Mouse (Mus musculus) gastrocnemius, postnatal 10 days (tissue): ENCODE results near the gene Uba1. TPM values are rescaled to one million over a fixed set of nuclear protein-coding genes. Genes with fewer than 3 reads are reported as not detected.

Source experiments
- DNase-seq: peaks from one replicate; pipeline ENCODE4 v3.0.0; 2021; ENCODE audit warnings: mixed read lengths
- long read RNA-seq, 2 experiments: library from polyadenylated mRNA; stranded (forward); transcript quantifications; one replicate each; pipeline ENCODE4 v2.0.0; 2021
- total RNA-seq, 2 experiments: library from RNA; stranded (reverse); gene quantifications; 2 replicates each; pipeline ENCODE4 v1.2.3; 2021

The Uba1 gene
- total RNA-seq = 100 to 1,000 TPM; 168 to 175 TPM
- long read RNA-seq, experiment 1, full-length matches to known transcripts = 228 of 279 reads
- long read RNA-seq, experiment 1, partial matches to known transcripts = 37 of 279 reads
- long read RNA-seq, experiment 1, other reads (novel, unspliced or antisense) = 14 of 279 reads
- long read RNA-seq, experiment 2, full-length matches to known transcripts = 171 of 218 reads
- long read RNA-seq, experiment 2, partial matches to known transcripts = 27 of 218 reads
- long read RNA-seq, experiment 2, other reads (novel, unspliced or antisense) = 20 of 218 reads

DNA sequence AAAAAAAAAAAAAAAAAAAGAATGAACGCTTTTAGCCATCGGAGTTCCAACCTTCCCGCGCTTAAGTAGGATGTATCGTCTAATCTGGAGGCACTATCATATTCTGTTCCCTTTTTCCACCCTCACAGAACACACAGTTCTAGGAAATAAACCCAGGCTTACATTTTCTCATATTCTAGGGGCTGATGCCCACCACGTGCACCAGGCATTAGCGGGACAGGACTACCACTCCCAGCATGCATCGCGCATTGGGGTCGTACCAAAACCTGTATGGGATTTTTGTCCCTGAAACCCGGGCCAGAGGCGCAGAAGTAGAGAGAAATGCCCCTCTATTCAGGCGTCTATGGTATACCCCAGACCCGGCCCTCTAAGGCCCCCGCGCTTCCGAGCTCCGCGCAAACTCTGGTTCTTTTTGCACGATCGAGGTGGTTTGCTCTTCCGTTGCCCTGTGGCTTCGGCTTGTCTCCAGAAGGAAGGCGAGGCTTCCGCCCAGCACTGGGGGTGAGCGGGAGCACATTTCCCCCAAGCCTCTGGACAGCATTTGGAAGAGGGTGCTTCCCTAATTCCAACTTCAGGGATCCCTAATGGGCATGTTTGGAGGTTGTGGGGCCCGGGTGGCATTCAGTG, at the start of gene Uba1:
TSS of gene Uba1 (plus strand) at position 301 of the 627 bp plus-strand sequence.
- DNase-seq = peak; percentile 61

DNA sequence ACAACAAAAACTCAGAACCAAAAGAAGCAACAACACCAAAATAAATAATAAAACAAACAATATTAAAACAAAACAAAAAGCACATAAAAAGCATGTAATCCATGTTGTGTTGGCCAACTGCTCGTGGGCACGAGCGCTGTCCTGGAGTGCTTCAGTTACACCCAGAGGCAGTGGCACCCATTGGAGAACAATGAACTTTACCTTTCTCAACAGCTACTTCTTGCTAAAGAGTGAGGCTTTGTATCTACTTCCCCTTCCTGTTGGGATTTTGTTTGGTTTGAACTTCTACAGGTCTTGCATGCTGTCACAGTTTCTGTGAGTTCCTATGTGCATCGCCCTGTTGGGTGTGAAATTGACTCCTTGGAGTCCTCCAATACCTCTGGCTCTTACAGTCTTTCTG, 49.6 kb upstream of the Uba1 start:
- no peak for DNase-seq

DNA sequence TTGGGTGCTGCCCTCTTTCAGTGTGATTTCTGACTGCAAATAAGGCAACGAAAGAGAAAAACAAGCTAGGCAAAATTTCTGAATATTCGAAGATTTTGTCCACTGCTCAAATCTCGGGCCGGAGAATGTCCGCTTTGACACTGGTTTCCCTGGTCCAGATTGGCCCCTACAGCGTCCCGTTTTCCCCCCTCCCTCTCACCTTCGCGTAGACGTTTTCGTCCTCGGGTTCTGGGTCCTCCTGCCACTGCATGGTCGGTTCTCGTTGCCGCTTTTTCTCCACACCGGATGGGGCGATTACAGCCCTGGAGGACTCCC, 41.3 kb upstream of the Uba1 start:
- DNase-seq = no peak

DNA sequence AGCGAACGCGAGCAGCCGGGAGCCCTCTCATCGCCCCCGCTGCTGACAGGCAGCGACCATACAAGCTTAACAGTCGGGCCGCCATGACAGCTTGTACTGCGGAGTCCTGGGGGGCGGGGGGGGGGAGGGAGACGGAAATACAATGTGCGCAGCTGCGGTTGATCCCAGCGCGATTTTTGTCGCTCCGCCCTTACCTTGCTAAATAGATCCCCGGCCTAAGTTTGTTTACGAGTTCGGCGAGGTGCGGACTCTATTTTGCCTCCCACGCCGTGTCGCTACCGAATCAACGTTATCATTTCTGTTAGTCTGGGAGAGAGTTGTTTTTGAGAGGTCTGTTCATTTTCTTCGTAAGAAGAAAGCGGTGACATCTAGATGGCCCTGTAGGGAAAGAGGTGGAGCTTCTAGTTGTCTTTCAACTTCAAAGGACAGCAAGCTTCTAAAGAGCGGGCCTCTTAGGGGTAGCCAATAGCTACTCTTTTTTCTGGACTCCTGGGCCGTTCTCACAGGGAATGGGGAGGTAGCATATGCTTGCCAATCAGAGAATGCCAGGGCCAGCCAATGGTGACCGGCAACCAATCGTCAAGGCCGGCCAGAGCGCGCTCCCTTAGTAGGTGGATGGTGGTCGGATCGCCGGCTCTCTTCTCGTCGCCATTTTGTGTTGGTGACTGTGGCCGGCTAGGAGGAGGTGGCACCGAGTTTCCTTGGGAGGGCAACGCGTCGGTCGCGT, 40.8 kb upstream of the Uba1 start, which contains the start of the genes Rbm10 and Ndufb11:
TSS of gene Rbm10 (plus strand) at position 328 of the 727 bp plus-strand sequence.
TSS of gene Ndufb11 (minus strand) at position 444 of the 727 bp plus-strand sequence.
- peak; percentile 58 for DNase-seq

DNA sequence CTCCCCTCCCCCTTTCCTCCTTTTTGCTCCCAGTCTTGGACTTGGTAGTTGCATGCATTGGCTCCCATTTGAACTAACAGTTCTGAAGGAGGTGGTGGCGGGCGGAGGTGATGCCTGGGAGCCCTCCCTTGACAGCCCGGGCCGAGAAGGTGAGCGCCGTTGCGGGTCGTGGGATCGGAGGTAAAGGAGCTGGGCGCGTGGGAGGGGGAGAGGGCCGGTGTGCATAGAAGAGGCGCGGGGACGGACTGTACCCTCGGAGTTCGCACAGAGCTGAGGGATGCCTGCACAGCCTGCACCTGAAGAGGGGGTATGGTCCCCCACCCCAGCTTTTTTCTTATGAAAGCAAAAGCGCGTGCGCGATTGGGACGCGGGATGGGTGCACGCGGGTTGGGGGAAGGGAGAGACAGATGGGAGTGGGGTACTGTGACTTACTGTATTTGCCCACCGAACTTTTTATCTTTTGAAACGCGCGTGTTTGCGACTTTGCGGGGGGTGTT, 40.2 kb upstream of the Uba1 start:
- peak; percentile 20 for DNase-seq

DNA sequence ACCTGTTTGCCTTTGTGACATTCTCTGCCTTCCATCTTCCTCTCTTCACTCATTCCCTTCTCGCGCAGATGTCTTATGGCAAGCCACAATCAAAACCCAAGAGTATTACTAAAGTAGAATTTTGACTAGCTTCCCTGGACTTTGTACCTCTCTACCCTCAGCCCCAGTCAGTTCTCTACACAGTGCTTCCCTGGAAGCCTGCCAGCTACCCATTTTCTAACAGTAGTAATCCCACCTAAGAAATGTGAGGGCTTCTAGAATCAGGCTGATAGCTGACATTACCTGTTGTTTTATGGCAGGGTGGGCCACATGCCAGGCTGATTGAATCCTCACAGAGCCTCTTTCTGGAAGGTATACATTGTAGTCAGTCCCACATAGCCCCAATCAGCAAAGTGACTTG, 20.0 kb upstream of the Uba1 start:
- no peak for DNase-seq

DNA sequence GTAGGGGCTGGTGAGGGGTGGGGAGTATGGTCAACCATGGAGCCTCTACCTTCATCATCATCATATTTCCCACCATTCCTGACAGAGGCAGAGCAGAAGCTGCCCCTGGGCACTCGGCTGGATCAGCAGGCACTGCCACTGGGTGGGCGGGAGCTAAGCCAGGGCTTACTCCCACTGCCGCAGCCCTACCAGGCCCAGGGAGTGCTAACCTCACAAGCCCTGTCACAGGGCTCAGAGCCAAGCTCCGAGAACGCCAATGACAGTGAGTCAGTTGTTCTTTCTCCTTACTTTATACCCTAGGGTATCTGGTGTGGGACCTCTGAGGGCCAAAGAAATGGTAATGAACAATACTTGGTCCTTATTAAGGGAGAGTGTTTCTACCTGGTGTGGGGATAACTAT, 13.3 kb upstream of the Uba1 start:
- DNase-seq = no peak

DNA sequence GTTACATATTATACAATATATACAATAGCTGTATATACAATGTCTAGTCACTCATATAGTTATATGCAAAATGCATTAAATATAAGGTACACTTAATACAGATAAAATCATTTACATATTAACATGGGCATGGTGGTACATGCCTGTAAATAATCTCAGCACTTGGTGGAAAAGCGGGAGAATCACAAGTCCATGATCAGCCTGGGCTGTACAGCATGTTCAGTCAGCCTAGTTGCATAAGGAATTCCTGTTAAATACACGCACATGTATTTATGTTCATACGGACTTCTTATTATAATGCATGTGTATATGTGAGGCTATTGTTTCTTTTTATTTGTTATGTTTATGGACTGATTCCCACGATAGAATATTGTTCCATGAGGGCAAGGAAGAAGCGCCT, 533 bp upstream of the Uba1 start:
- DNase-seq = no peak

DNA sequence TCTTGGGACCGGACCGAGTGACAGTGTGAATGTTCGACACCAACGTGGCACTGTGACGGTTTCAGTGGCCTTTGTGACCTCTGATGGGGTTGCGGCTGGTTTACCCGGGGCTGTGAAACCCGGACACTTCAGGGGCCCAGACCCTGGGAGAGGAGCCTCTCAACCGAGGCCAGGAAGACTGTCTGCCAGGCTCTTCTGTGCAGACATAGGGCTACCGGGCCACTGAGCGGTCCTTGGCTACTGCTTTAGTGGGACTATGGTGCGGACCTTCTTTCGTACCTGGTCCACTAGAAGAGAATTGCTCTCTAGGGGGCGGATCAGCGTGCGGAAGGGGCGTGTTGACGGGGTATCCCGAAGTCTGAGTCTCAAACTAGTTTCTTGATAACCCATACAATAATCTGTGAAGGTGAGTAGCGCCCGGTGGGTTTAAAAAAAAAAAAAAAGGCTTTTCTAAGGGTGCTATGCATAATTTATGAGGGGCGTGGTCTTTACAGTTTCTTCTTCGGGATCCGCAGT, 823 bp downstream of the Uba1 start:
- no peak for DNase-seq

DNA sequence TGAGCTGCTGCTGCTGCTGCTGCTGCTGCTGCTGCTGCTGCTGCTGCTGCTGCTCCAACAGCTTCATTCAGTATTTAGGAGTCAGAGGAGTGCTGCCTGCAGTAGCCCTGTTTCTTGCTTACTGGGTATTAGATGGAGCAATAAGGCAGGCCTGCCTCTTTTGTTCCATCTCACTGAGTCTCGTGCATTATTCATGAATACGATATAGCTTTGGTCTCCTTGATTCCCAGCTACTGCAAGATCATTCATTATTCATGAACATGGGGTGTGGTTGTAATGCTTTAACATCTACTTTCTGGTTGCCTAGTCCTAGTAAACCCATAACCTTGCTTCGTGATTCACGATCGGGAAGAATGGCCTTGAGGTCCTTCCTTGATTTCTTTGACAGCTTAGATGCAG, 4.2 kb downstream of the Uba1 start:
- no peak for DNase-seq

DNA sequence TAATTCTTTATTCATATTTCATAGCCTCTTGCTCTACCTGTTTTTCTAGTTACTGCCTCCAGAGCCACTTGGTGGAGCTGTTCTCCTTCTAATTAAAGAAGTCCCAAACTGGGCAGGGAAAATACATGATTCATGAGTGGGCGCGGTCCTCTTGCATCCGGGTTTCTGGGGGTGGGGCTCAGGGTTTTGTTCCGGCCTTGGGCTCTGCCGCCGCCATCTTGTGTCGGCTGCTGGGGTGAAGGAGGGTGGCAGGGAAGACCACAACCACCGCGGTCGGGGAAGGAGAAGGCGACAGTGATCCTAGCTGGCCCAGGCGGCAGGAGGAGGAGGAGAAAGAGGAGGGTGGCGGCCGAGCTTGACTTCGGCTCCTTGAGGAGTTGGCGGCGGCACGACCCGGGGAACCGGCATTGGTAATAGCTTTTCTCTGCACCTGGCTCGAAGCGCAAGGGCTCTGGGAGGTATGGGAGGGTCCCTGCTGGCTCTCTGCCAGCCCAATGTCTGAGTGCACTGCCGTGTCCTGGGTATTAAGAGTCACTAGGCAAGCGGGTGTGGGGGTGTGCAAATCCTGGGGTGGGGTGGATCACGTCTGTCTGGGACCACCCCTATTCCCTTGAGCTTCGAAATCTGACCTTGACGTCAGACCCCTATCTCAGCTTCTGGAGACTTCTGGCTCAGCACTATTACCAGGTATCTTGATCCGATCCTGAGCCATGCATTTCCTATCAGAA, 4.8 kb downstream of the Uba1 start:
- peak; percentile 69 for DNase-seq

DNA sequence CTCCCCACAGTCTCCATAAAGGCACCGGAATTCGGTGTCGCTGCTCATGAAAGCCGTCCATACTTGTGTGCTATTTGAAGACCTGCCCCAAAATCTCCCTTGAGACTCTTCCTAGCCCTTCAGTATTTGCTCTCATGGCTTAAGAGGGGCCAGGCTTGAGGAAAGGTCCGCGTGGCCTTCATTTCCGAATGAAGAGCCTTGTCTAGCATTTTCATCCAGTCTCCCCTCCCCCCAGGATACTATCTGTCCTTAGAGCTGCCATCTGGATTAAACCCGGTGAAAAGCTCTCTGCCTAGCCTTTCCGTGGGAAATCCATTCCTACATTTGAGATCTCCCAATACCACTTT, 5.3 kb downstream of the Uba1 start:
- no peak for DNase-seq

DNA sequence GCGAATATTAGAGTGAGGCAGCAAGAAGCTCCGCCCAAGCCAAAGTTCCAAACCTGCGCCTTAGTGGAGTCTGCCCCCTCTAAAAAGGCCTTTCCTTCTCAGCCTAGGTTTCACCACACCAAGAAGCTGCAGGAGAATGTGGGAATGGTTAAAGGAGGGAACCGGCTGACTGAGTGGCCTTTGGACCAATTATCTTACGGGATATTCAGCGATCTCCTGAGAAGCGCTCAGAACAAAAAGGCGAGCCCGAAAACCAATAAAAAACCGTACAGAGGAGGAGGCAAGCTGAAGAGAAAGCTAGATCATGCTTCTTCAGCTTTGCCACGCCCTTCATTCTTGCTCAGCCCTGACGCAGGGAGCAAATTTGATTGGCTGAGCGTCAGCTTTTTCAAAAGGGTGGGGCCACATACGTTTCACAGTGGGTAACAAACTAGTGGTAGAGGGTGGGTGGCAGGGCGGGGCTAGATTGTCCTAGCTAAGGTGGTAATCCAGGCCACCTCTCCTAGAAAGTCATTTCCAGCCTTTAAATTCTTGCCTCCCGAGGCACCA, 29.5 kb downstream of the Uba1 start, which contains the start of gene Cdk16:
TSS of gene Cdk16 (plus strand) at position 436 of the 549 bp plus-strand sequence.
- peak; percentile 66 for DNase-seq

DNA sequence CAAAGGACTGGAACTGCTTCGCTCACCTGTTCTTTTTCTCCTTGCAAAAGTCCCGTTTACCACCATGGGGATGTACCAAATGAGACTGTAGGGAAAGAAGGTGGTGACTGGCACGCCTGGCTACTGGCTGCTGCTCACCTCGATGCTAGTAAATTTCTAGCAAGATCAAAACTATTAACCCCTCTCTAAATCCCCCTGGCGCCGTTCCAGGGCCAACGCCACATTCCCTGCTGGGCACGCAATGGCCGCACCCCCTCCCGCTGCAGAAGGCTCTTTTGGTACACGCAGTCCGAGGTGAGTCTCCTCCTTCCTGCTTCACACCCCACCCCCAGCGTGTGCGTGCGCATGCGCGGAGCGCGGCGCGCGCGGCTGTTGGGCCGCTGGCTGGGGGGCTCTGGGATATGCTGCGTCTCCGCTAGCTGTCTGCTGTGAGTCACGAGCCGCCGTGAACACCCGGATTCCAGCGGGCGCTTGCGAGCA, 30.0 kb downstream of the Uba1 start:
- DNase-seq = peak; percentile 75

DNA sequence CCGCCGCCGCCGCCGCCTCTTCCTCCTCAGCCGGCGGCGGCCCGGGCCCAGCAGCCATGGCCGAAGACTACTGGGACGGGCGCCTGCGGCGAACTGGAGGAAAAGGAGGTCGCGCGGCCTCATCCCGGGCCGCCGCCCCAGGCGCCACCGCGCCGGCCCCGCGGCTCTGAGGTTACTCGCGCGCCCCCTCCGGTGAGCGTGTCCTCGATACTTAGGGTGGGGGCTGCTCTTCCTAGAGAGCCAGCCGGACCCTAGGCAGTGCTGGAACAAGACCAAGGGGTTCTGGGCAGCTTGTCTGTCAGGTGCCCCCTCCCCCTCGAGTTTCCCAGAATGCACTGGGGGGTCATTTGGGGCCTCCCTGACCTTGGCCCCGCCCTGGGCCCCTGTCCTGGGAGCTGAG, 30.5 kb downstream of the Uba1 start:
- DNase-seq = peak; percentile 60

DNA sequence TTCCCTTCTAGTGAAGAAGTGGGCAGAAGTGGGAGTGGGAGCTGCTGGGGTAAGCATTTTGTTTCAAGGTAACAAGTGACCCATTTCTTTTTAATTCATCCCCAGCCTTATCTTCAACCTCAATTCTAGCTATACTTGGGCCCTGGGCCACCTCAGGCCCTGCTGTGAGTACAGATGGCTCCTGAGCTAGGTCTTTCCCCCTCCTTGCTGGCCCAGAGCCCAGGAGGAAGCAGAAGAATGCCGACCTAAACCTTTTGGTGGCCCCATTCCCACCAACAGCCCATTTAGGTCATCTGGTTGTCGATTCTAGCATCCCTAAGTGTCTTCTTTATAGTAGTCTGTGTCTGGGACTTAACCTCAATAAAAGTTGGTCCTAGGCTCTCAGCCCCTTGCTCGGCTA, 33.4 kb downstream of the Uba1 start:
- DNase-seq = no peak

DNA sequence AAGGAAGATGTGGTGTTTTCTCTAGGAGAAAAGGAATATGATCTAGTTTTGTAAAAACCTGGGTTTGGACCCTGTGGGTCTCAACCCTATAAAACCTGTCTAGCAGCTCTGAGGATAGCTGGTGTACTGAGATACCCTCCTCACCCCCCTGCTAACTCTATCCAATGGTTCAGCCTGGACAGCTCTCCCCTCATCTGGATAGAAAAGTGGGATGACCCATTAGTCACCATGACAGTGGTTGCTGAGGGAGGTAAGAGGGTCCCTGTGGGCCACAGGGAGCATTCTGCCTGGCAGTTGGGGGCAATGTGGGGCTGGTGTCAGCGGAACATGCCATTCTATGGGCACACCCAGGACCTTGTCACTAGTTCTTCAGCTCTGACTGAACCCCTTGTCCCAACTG, 34.5 kb downstream of the Uba1 start:
- no peak for DNase-seq

DNA sequence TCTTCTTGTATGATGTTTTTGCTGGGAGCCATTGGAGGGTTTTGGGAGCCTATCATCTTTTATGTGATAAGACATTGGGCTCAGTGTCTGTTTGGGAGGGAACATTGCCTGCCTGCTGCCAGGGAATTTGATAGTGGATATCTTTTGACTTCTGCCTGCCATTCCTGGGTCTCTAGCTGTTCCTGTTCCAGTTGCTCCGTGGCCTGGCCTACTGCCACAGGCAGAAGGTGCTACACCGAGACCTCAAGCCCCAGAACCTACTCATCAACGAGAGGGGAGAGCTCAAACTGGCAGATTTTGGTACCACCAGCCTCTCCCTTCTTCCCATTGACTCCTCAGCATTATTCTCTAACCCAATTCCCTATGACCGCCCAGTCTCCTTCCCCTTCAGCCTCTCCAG, 37.7 kb downstream of the Uba1 start:
- DNase-seq = no peak

DNA sequence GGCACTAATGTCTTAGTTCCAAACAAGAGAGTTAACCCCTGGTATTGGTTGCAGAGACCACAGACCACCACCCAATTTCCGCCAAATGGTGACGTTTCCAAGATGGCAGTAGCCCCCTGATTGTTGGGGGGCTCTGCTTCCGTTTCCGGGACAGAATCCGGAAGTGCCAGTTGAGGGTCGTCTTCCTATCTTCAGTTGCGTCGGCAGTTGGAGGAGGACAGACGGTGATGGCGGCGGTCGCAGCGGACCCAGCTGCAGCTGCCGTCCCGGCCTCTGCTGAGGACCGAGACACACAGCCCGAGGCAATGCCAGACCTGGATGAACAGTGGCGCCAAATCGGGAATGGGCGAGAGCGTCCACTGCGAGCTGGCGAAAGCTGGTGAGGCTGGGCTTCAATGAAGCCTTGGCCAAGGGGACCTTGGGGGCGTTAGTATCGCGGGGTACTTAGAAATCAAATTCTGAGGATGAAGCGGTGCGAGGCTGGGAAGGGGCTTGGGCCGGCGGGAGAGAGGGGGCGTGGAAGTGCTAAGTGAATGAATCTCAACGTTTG, 45.7 kb downstream of the Uba1 start, which contains the start of gene Usp11:
TSS of gene Usp11 (plus strand) at position 166 of the 550 bp plus-strand sequence.
- no peak for DNase-seq

DNA sequence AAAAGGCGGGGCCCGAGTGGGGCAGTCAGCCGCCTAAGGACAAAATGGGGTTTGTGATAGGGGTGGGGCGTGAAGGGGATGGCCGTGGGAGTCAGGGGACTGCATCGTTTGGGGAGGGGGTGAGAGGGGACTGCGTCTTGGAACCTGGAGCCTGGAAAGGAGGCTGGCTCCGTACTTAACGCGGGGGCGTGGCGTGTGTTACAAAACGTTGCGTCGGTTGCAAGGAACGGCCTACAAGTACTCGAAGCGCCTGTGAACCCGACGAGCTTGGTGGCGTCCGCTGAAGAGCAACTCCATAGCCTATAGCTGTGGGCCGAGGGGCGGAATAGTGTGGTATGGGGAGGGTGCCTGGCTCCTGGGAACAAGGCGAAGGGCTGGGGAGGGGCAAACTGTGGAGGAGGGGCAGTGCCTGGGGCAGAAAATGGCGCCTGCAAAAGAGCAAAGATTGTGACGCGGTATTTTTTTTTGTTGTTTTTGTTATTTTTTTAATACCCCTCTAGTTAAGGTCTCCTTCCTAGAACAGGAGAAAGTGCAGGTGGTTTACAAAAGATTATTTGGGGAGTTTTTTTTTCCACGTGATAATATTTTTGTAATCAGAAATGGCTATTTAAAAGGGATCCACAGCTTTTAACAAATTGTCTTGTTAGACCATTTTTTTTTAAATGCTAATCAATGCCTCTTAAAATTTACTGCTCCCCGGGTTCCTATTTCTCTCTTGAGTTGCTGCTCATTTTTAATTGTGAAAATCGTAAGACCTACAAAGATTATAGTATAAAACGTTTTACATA, 46.4 kb downstream of the Uba1 start:
- peak; percentile 59 for DNase-seq

DNA sequence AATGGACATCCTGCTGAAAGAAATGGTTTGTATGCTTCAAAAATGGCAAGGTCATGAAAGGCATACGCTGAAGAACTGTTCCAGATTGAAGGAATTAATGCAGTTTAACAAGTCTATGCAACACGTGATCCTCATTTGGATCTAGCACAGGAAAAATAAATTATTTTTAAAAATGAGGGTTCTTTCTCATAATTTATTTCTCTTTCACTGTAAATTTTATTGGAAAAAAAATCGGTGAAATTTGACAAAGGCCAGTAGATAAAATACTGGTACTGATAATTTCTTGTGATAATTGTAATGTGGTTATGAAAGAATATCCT, 46.9 kb downstream of the Uba1 start:
- no peak for DNase-seq
